Mouse (Mus musculus) cerebellum, adult 9-11 months (tissue): Measurements from ENCODE around the gene Cdk9.

Source experiments
- DNase-seq: peaks from one replicate; pipeline ENCODE4 v3.0.0; 2022

The Cdk9 gene

GRCm38 (mm10) chr2:32673176-32673917 is 39.5 kb downstream of the Cdk9 start:
- DNase-seq: no peak

- DNase-seq: no peak
Observed at GRCm38 (mm10) chr2:32671907-32672595, 40.8 kb downstream of the Cdk9 start.

- DNase-seq: no peak
Observed at GRCm38 (mm10) chr2:32671147-32671546, 41.7 kb downstream of the Cdk9 start.

GRCm38 (mm10) chr2:32669876-32670275 is 43.0 kb downstream of the Cdk9 start:
- DNase-seq: no peak

GRCm38 (mm10) chr2:32668176-32668575 is 44.7 kb downstream of the Cdk9 start:
- no peak for DNase-seq

GRCm38 (mm10) chr2:32667775-32668174 is 45.1 kb downstream of the Cdk9 start:
- no peak for DNase-seq

GRCm38 (mm10) chr2:32665853-32666252 is 47.0 kb downstream of the Cdk9 start:
- DNase-seq: no peak

- no peak for DNase-seq
Observed at GRCm38 (mm10) chr2:32665345-32665744, 47.5 kb downstream of the Cdk9 start.

GRCm38 (mm10) chr2:32662291-32662690 is 50.6 kb downstream of the Cdk9 start:
- DNase-seq: no peak

GRCm38 (mm10) chr2:32661509-32662107 is 51.3 kb downstream of the Cdk9 start:
- no peak for DNase-seq

- DNase-seq: no peak
Observed at GRCm38 (mm10) chr2:32658873-32659272, 54.0 kb downstream of the Cdk9 start.

- no peak for DNase-seq
Observed at GRCm38 (mm10) chr2:32655826-32656225, 57.0 kb downstream of the Cdk9 start.
